Mouse (Mus musculus) 416B (cell line): ENCODE data around the gene Rere.
"Not testable (repeated sequence)": the region's sequence is repeated elsewhere in the genome, so short reads cannot be mapped to it uniquely, and the experiment has no call there.

Experiments
- DNase-seq: peaks from one replicate; pipeline ENCODE4 v3.0.0; 2011; ENCODE audit warnings: low read depth

Gene Rere

GRCm38 (mm10) chr4:150461427-150462189 is 180.2 kb downstream of the Rere start:
- peak; percentile 92 for DNase-seq

- DNase-seq: no peak
Observed at GRCm38 (mm10) chr4:150462367-150462766, 180.9 kb downstream of the Rere start.

GRCm38 (mm10) chr4:150465759-150466158 is 184.3 kb downstream of the Rere start:
- peak; percentile 79 for DNase-seq

GRCm38 (mm10) chr4:150469274-150469673 is 187.8 kb downstream of the Rere start:
- no peak for DNase-seq

GRCm38 (mm10) chr4:150470674-150471328 is 189.4 kb downstream of the Rere start:
- no peak for DNase-seq

GRCm38 (mm10) chr4:150472751-150473436 is 191.4 kb downstream of the Rere start:
- DNase-seq: peak; percentile 74

- no peak for DNase-seq
Observed at GRCm38 (mm10) chr4:150473437-150474070, 192.1 kb downstream of the Rere start.

GRCm38 (mm10) chr4:150474086-150474485 is 192.6 kb downstream of the Rere start:
- no peak for DNase-seq

- DNase-seq: peak; percentile 44
Observed at GRCm38 (mm10) chr4:150476258-150476657, 194.8 kb downstream of the Rere start.

GRCm38 (mm10) chr4:150478006-150478405 is 196.6 kb downstream of the Rere start:
- no peak for DNase-seq

- DNase-seq: not testable (repeated sequence)
Observed at GRCm38 (mm10) chr4:150483081-150483480, 201.6 kb downstream of the Rere start.

- peak; percentile 52 for DNase-seq
Observed at GRCm38 (mm10) chr4:150486097-150486496, 204.7 kb downstream of the Rere start.

GRCm38 (mm10) chr4:150487109-150487508 is 205.7 kb downstream of the Rere start:
- no peak for DNase-seq

GRCm38 (mm10) chr4:150488096-150488748 is 206.8 kb downstream of the Rere start:
- DNase-seq: peak; percentile 61

GRCm38 (mm10) chr4:150488767-150489166 is 207.3 kb downstream of the Rere start:
- DNase-seq: no peak

GRCm38 (mm10) chr4:150490050-150490449 is 208.6 kb downstream of the Rere start:
- peak; percentile 32 for DNase-seq

- DNase-seq: no peak
Observed at GRCm38 (mm10) chr4:150491710-150492109, 210.3 kb downstream of the Rere start.

GRCm38 (mm10) chr4:150493258-150493937 is 212.0 kb downstream of the Rere start:
- DNase-seq: no peak

GRCm38 (mm10) chr4:150493938-150494330 is 212.5 kb downstream of the Rere start:
- DNase-seq: not testable (repeated sequence)

- DNase-seq: no peak
Observed at GRCm38 (mm10) chr4:150495568-150495967, 214.1 kb downstream of the Rere start.
